Mouse (Mus musculus) G1E (cell line): ENCODE measurements around the gene Pan3.

Source experiments
- CTCF ChIP-seq: IDR thresholded peaks from 2 replicates; pipeline ENCODE4 v1.5.1; 2012; ENCODE audit warnings: low read depth, low read length, inconsistent platforms, mixed read lengths
- GATA1 ChIP-seq: IDR thresholded peaks from 2 replicates; pipeline ENCODE4 v1.6.1; 2012; ENCODE audit warnings: borderline replicate concordance, low read length, inconsistent platforms, mixed read lengths
- GATA2 ChIP-seq: IDR thresholded peaks from 2 replicates; pipeline ENCODE4 v1.6.1; 2012; ENCODE audit warnings: low read depth, low read length, inconsistent platforms, borderline replicate concordance
- POLR2AphosphoS5 ChIP-seq: IDR thresholded peaks from 2 replicates; pipeline ENCODE4 v1.6.1; 2012; ENCODE audit warnings: low read depth, low read length, inconsistent platforms; ENCODE audit not compliant: insufficient replicate concordance
- TAL1 ChIP-seq: conservative IDR thresholded peaks from 2 replicates; pipeline ENCODE4 v1.6.1; 2012; ENCODE audit warnings: low read depth, low read length, inconsistent platforms, mixed read lengths

- TF ChIP-seq CTCF (no peak), GATA1 (no peak), POLR2AphosphoS5 (no peak), GATA2 (no peak), TAL1 (no peak)
These were observed 19.0 kb downstream of the Pan3 start for GRCm38 (mm10) chr5:147448933-147449332.
